Mouse (Mus musculus): ENCODE measurements around the gene Tspan14.

- TF ChIP-seq FLI1 (IDR thresholded peaks at IDR 0.05; ENCODE audit: low read length), result no peak
- no peak for TF ChIP-seq GATA1 (IDR thresholded peaks at IDR 0.05; ENCODE audit: borderline replicate concordance, low read length)
Measured at GRCm38 (mm10) chr14:40992464-40992863, 25.9 kb upstream of the Tspan14 start.

Data from megakaryocyte, embryonic 14.5 days (primary cell).